Mouse (Mus musculus) MEL (cell line): ENCODE measurements around the gene Fam166b. TPM values are rescaled to one million over a fixed set of nuclear protein-coding genes. Genes with fewer than 3 reads are reported as not detected.

Experiments
- DNase-seq: peaks from one replicate; pipeline ENCODE4 v3.0.0; 2011; ENCODE audit warnings: low read depth, low spot score
- H3K27ac ChIP-seq: 2 replicates; pipeline ENCODE4 v1.5.1; 2012; ENCODE audit warnings: low read depth, mild to moderate bottlenecking, control low read depth, low read length, moderate library complexity; ENCODE audit not compliant: control insufficient read depth
- H3K27me3 ChIP-seq, 2 experiments: fragments of 150-350 bp in 1 of 2; sonication (generic) in 1 of 2; 2 replicates each; pipeline ENCODE4 v1.6.1; 2012; ENCODE audit warnings: low read length in 2 of 2, mild to moderate bottlenecking in 2 of 2, improper control_type of control experiment in 1 of 2, moderate library complexity in 1 of 2; ENCODE audit not compliant: insufficient read depth in 2 of 2, control insufficient read depth in 1 of 2
- H3K36me3 ChIP-seq, 2 experiments: 2 replicates each; pipeline ENCODE4 v1.6.1; 2012 to 2014; ENCODE audit warnings: low read length in 2 of 2, improper control_type of control experiment in 1 of 2, inconsistent platforms in 1 of 2, mild to moderate bottlenecking in 1 of 2; ENCODE audit not compliant: insufficient read depth in 2 of 2, control insufficient read depth in 1 of 2
- H3K4me1 ChIP-seq, 2 experiments: fragments of 150-350 bp in 1 of 2; sonication (generic) in 1 of 2; 2 replicates each; pipeline ENCODE4 v1.6.1; 2012; ENCODE audit warnings: low read length in 2 of 2, improper control_type of control experiment in 1 of 2, mild to moderate bottlenecking in 1 of 2; ENCODE audit not compliant: insufficient read depth in 2 of 2, control insufficient read depth in 1 of 2
- H3K4me3 ChIP-seq, 2 experiments: fragments of 150-350 bp in 1 of 2; sonication (generic) in 1 of 2; 2 replicates each; pipeline ENCODE4 v1.5.1; 2012; ENCODE audit warnings: low read depth in 2 of 2, low read length in 2 of 2, mild to moderate bottlenecking in 2 of 2, moderate library complexity in 2 of 2, control low read depth in 1 of 2, improper control_type of control experiment in 1 of 2; ENCODE audit not compliant: control insufficient read depth in 1 of 2, insufficient read depth in 1 of 2
- H3K79me2 ChIP-seq: 2 replicates; pipeline ENCODE4 v1.6.1; 2012; ENCODE audit warnings: mild to moderate bottlenecking, low read length, moderate library complexity; ENCODE audit not compliant: control insufficient read depth, poor library complexity, insufficient read depth
- H3K9ac ChIP-seq: 2 replicates; pipeline ENCODE4 v1.6.1; 2012; ENCODE audit warnings: low read depth, mild to moderate bottlenecking, control low read depth, low read length, moderate library complexity; ENCODE audit not compliant: control insufficient read depth, poor library complexity, severe bottlenecking
- H3K9me3 ChIP-seq: fragments of 150-350 bp; sonication (generic); replicated peaks from 2 replicates; pipeline ENCODE4 v1.6.1; 2012; ENCODE audit warnings: mild to moderate bottlenecking, low read length, improper control_type of control experiment, moderate library complexity; ENCODE audit not compliant: insufficient read depth
- BHLHE40 ChIP-seq: IDR thresholded peaks from 2 replicates; pipeline ENCODE4 v1.6.1; 2012; ENCODE audit warnings: low read depth, mild to moderate bottlenecking, inconsistent platforms, low read length, improper control_type of control experiment, borderline replicate concordance
- CHD2 ChIP-seq: IDR thresholded peaks from 2 replicates; pipeline ENCODE4 v1.6.1; 2011; ENCODE audit warnings: low read length, improper control_type of control experiment
- CTCF ChIP-seq, 3 experiments: IDR thresholded peaks in 2 of 3; conservative IDR thresholded peaks in 1 of 3; 2 replicates each; pipeline ENCODE4 v1.5.1; 2011 to 2012; ENCODE audit warnings: low read length in 3 of 3, low read depth in 2 of 3, mild to moderate bottlenecking in 2 of 3, improper control_type of control experiment in 1 of 3, inconsistent platforms in 1 of 3, mixed read lengths in 1 of 3, moderate library complexity in 1 of 3; ENCODE audit not compliant: control insufficient read depth in 1 of 3, insufficient read depth in 1 of 3, poor library complexity in 1 of 3, severe bottlenecking in 1 of 3
- ELF1 ChIP-seq: IDR thresholded peaks from 2 replicates; pipeline ENCODE4 v1.6.1; 2014; ENCODE audit warnings: low read depth, mild to moderate bottlenecking, inconsistent platforms, low read length, improper control_type of control experiment, moderate library complexity
- ETS1 ChIP-seq: IDR thresholded peaks from 2 replicates; pipeline ENCODE4 v1.6.1; 2012; ENCODE audit warnings: low read depth, mild to moderate bottlenecking, inconsistent platforms, low read length, improper control_type of control experiment, moderate library complexity
- GABPA ChIP-seq: IDR thresholded peaks from 2 replicates; pipeline ENCODE4 v1.6.1; 2012; ENCODE audit warnings: low read depth, mild to moderate bottlenecking, inconsistent platforms, low read length, improper control_type of control experiment, moderate library complexity
- HCFC1 ChIP-seq: IDR thresholded peaks from 2 replicates; pipeline ENCODE4 v1.6.1; 2012; ENCODE audit warnings: low read depth, mild to moderate bottlenecking, inconsistent platforms, low read length, improper control_type of control experiment, moderate library complexity
- KAT2A ChIP-seq: conservative IDR thresholded peaks from 2 replicates; pipeline ENCODE4 v1.6.1; 2012; ENCODE audit warnings: low read depth, low read length, improper control_type of control experiment, inconsistent platforms
- MAFK ChIP-seq: IDR thresholded peaks from 2 replicates; pipeline ENCODE4 v1.6.1; 2011; ENCODE audit warnings: low read depth, mild to moderate bottlenecking, low read length, improper control_type of control experiment, borderline replicate concordance
- MYC ChIP-seq: IDR thresholded peaks from 2 replicates; pipeline ENCODE4 v1.6.1; 2011; ENCODE audit warnings: low read depth, mild to moderate bottlenecking, low read length, improper control_type of control experiment, moderate library complexity
- NELFE ChIP-seq: IDR thresholded peaks from 2 replicates; pipeline ENCODE4 v1.6.1; 2011; ENCODE audit warnings: low read depth, low read length, improper control_type of control experiment
- RAD21 ChIP-seq: IDR thresholded peaks from 2 replicates; pipeline ENCODE4 v1.6.1; 2011; ENCODE audit warnings: mild to moderate bottlenecking, low read depth, low read length, improper control_type of control experiment
- RCOR1 ChIP-seq: IDR thresholded peaks from 2 replicates; pipeline ENCODE4 v1.6.1; 2012; ENCODE audit warnings: low read depth, mild to moderate bottlenecking, inconsistent platforms, low read length, improper control_type of control experiment
- SMC3 ChIP-seq: IDR thresholded peaks from 2 replicates; pipeline ENCODE4 v1.6.1; 2011; ENCODE audit warnings: low read depth, low read length, improper control_type of control experiment
- TAL1 ChIP-seq: IDR thresholded peaks from 2 replicates; pipeline ENCODE4 v1.6.1; 2012; ENCODE audit warnings: mild to moderate bottlenecking, inconsistent platforms, low read length, moderate library complexity, mixed read lengths
- TBP ChIP-seq: IDR thresholded peaks from 2 replicates; pipeline ENCODE4 v1.8.0; 2011; ENCODE audit warnings: low read depth, low read length, improper control_type of control experiment
- TCF12 ChIP-seq: IDR thresholded peaks from 2 replicates; pipeline ENCODE4 v1.6.1; 2014; ENCODE audit warnings: low read depth, mild to moderate bottlenecking, inconsistent platforms, low read length, improper control_type of control experiment, moderate library complexity
- UBTF ChIP-seq: IDR thresholded peaks from 2 replicates; pipeline ENCODE4 v1.6.1; 2012; ENCODE audit warnings: low read depth, mild to moderate bottlenecking, inconsistent platforms, low read length, improper control_type of control experiment, moderate library complexity, borderline replicate concordance; ENCODE audit not compliant: insufficient read depth
- USF1 ChIP-seq: IDR thresholded peaks from 2 replicates; pipeline ENCODE4 v1.6.1; 2014; ENCODE audit warnings: low read depth, mild to moderate bottlenecking, inconsistent platforms, low read length, improper control_type of control experiment, moderate library complexity
- USF2 ChIP-seq, 2 experiments: IDR thresholded peaks; 2 replicates each; pipeline ENCODE4 v1.6.1; 2011 to 2012; ENCODE audit warnings: improper control_type of control experiment in 2 of 2, low read length in 2 of 2, borderline replicate concordance in 1 of 2, inconsistent platforms in 1 of 2, low read depth in 1 of 2, mild to moderate bottlenecking in 1 of 2; ENCODE audit not compliant: insufficient read depth in 1 of 2
- ZMIZ1 ChIP-seq: IDR thresholded peaks from 2 replicates; pipeline ENCODE4 v1.6.1; 2012; ENCODE audit warnings: low read depth, mild to moderate bottlenecking, inconsistent platforms, low read length, improper control_type of control experiment, moderate library complexity
- polyA plus RNA-seq, 2 experiments: library from polyadenylated mRNA; stranded (reverse) in 1 of 2; unstranded in 1 of 2; fragments of >175 nt in 1 of 2; fragments of >200 nt in 1 of 2; gene quantifications; 2 replicates each; pipeline versions ENCODE4 v1.2.1 to v1.2.4; 2012; ENCODE audit warnings: low replicate concordance in 2 of 2, low read depth in 1 of 2; ENCODE audit not compliant: insufficient read length in 2 of 2, insufficient read depth in 1 of 2, missing spikeins in 1 of 2
- total RNA-seq: library from RNA; depleted of rRNA; stranded (reverse); fragments of 300-350 nt; gene quantifications from 2 replicates; pipeline ENCODE4 v1.2.3, GENCODE M21; 2012

The Fam166b gene
- total and polyA plus RNA-seq, 3 experiments = not detected

DNA sequence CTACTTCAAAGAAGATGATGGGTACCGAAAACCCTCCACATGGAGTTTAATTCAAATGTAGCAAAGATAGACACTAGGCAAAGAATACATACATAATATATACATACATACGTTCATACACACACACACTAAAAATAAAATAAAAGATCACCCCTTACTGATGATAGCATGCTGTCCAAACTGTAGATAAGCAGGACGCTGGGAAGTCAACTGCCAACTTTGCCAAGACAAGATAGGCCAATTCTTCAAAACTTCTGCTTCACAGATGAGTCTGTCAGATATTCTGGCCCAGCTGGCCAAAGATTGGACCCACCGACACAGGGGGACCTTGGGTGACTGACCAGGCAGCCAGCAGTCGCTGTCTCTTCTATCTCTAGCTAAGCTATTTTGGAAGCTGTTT is 34.2 kb upstream of the Fam166b start (continued):
- peak; percentile 61; the same call in 1 of the 2 replicates for TF ChIP-seq ETS1

GRCm38 (mm10) chr4:43457124-43457523 is 28.2 kb upstream of the Fam166b start:
- Histone ChIP-seq H3K36me3 (no peaks in the 10 kb centered on the region; a peak in 1 of 4 replicates), H3K9ac (no peak overlapping the region), H3K27ac (no peak overlapping the region), H3K79me2 (no peaks in the 10 kb centered on the region), H3K4me3 (no peak overlapping the region), H3K4me1 (peaks cover 0 to 18% of the 10 kb centered on the region in 2 experiments; a peak in 3 of 4 replicates), H3K27me3 (no peaks in the 10 kb centered on the region), H3K9me3 (no peaks in the 10 kb centered on the region)
- DNase-seq = no peak
- TF ChIP-seq NELFE = no peak
- no peak for TF ChIP-seq USF2 (IDR thresholded peaks at IDR 0.05; ENCODE audit: borderline replicate concordance in 1 of 2, insufficient read depth in 1 of 2, low read depth in 1 of 2, low read length in 2 of 2)
- no peak for TF ChIP-seq USF1
- TF ChIP-seq RCOR1 = no peak
- no peak for TF ChIP-seq TAL1
- TF ChIP-seq TBP = no peak
- no peak for TF ChIP-seq RAD21
- TF ChIP-seq GABPA = no peak
- no peak for TF ChIP-seq UBTF
- no peak for TF ChIP-seq CTCF (IDR thresholded peaks at IDR 0.05 in 2 of 3, conservative IDR thresholded peaks at IDR 0.05 in 1 of 3; ENCODE audit: control insufficient read depth in 1 of 3, insufficient read depth in 1 of 3, low read depth in 2 of 3, low read length in 3 of 3, poor library complexity in 1 of 3, severe bottlenecking in 1 of 3)
- no peak for TF ChIP-seq KAT2A
- no peak for TF ChIP-seq ELF1
- TF ChIP-seq HCFC1 = no peak
- TF ChIP-seq SMC3 = no peak
- TF ChIP-seq CHD2 = no peak
- TF ChIP-seq BHLHE40 = no peak

- no peak overlapping the region for H3K27ac ChIP-seq
- no peaks in the 10 kb centered on the region; a peak in 1 of 4 replicates for H3K36me3 ChIP-seq
- no peak overlapping the region for H3K9ac ChIP-seq
- no peaks in the 10 kb centered on the region for H3K79me2 ChIP-seq
- peaks cover 0 to 17% of the 10 kb centered on the region in 2 experiments; a peak in 3 of 4 replicates for H3K4me1 ChIP-seq
- TF ChIP-seq MAFK (no peak), TCF12 (no peak), ZMIZ1 (no peak), USF1 (peak; percentile 70), BHLHE40 (peak; percentile 44; the same call in 1 of the 2 replicates), MYC (no peak)
- peak; percentile 24 for DNase-seq
- no peak overlapping the region for H3K4me3 ChIP-seq
- H3K9me3 ChIP-seq = no peaks in the 10 kb centered on the region
- no peaks in the 10 kb centered on the region for H3K27me3 ChIP-seq
Measured at GRCm38 (mm10) chr4:43456470-43456869, 27.5 kb upstream of the Fam166b start.
